Comparison of ENCODE assay signal across 24 mouse cellular contexts in the genomic region with DNA sequence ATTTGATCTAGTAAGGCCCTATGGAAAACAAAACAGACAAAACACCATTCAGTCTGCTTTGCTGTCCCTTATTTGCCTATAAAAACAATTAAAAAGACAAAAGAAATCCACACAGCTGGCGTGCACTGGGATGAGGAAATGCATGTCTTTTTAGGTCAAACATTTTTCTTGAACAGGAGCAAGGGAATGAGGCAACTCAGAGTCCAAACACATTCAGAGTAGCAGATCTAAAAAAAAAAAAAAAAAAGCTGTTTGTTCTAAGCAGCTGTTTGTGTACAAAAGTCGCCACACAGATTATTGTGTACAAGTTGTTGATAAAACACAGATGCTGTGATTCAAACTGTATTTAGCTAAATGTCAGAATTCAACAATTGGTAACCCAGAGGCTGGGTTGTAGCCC. TPM values are rescaled to one million over a fixed set of nuclear protein-coding genes. Genes with fewer than 3 reads are reported as not detected.
DNase-seq lines count a peak whose midpoint lies in the region; ATAC-seq lines count a peak whose summit lies in the region.
"Had no signal": no experiment of that assay in that cellular context is flagged by ENCODE, and none has a peak within 500 bp of the region (broad histone marks: within the 10 kb centered on the region; RNA-seq: fewer than 3 reads in every experiment).

No protein-coding gene starts in this region.

- WGBS in intestine, embryonic 14.5 days: 50% methylated on average over 2 of the region's 2 CpGs
- WGBS in intestine, embryonic 15.5 days: 53% methylated on average over 2 of the region's 2 CpGs
- WGBS in limb, embryonic 11.5 days: 64% methylated on average over 2 of the region's 2 CpGs

- no peaks in the 10 kb centered on the region; the same call in 1 of the 2 replicates for H3K4me1 ChIP-seq in intestine, embryonic 14.5 days (replicated peaks; ENCODE audit: control insufficient read depth, insufficient read depth, low read length)
- H3K4me1 ChIP-seq in intestine, embryonic 15.5 days (replicated peaks): peaks cover 2% of the 10 kb centered on the region; the same call in 1 of the 2 replicates
- peaks cover 4% of the 10 kb centered on the region; the same call in 1 of the 2 replicates for H3K4me1 ChIP-seq in limb, embryonic 11.5 days (ENCODE audit: control insufficient read depth, insufficient read depth, low read length)
- H3K4me1 ChIP-seq: forebrain, embryonic 13.5 days; midbrain, embryonic 15.5 days had no signal

- no peak overlapping the region for H3K4me2 ChIP-seq in intestine, embryonic 14.5 days (ENCODE audit: low read length)
- no peak overlapping the region for H3K4me2 ChIP-seq in intestine, embryonic 15.5 days (replicated peaks)
- H3K4me2 ChIP-seq in limb, embryonic 11.5 days (ENCODE audit: low read depth, severe bottlenecking): no peak overlapping the region
- H3K4me2 ChIP-seq: forebrain, embryonic 13.5 days; hindbrain, embryonic 12.5 days; midbrain, embryonic 15.5 days had no signal

- H3K27me3 ChIP-seq in intestine, embryonic 14.5 days (replicated peaks; ENCODE audit: control insufficient read depth, insufficient read depth, low read length): no peaks in the 10 kb centered on the region
- H3K27me3 ChIP-seq in intestine, embryonic 15.5 days (replicated peaks): no peaks in the 10 kb centered on the region
- H3K27me3 ChIP-seq in limb, embryonic 11.5 days (ENCODE audit: control insufficient read depth, insufficient read depth, low read length): no peaks in the 10 kb centered on the region
- H3K27me3 ChIP-seq: forebrain, embryonic 13.5 days; hindbrain, embryonic 12.5 days; midbrain, embryonic 15.5 days; Patski had no signal

- H3K4me3 ChIP-seq in intestine, embryonic 14.5 days (ENCODE audit: low read depth, low read length): no peak overlapping the region
- no peak overlapping the region for H3K4me3 ChIP-seq in intestine, embryonic 15.5 days (replicated peaks)
- no peak overlapping the region for H3K4me3 ChIP-seq in limb, embryonic 11.5 days (ENCODE audit: low read depth, low read length)
- H3K4me3 ChIP-seq: erythroblast, embryonic 14.5 days; forebrain, embryonic 13.5 days; hindbrain, embryonic 12.5 days; midbrain, embryonic 15.5 days; myocyte had no signal

- H3K36me3 ChIP-seq in intestine, embryonic 14.5 days (ENCODE audit: control insufficient read depth, insufficient read depth, low read length): no peaks in the 10 kb centered on the region
- no peaks in the 10 kb centered on the region for H3K36me3 ChIP-seq in intestine, embryonic 15.5 days
- no peaks in the 10 kb centered on the region for H3K36me3 ChIP-seq in limb, embryonic 11.5 days (ENCODE audit: control insufficient read depth, insufficient read depth, low read length)
- H3K36me3 ChIP-seq: hindbrain, embryonic 12.5 days; midbrain, embryonic 15.5 days had no signal

- H3K9me3 ChIP-seq in intestine, embryonic 14.5 days (ENCODE audit: control insufficient read depth, low read length): no peaks in the 10 kb centered on the region
- H3K9me3 ChIP-seq in intestine, embryonic 15.5 days: no peaks in the 10 kb centered on the region
- no peaks in the 10 kb centered on the region for H3K9me3 ChIP-seq in limb, embryonic 11.5 days (ENCODE audit: control insufficient read depth, low read length)
- H3K9me3 ChIP-seq: forebrain, embryonic 13.5 days; hindbrain, embryonic 12.5 days; midbrain, embryonic 15.5 days had no signal

- no peak for ATAC-seq in intestine, embryonic 14.5 days (replicated peaks; ENCODE audit: low FRiP score, low TSS enrichment, low read depth)
- ATAC-seq in intestine, embryonic 15.5 days: no peak
- no peak for ATAC-seq in limb, embryonic 11.5 days (ENCODE audit: insufficient number of reproducible peaks, low FRiP score, low TSS enrichment, low read depth)
- ATAC-seq: forebrain, embryonic 13.5 days; midbrain, embryonic 15.5 days had no signal

- 0 out of 2 replicates have a peak overlapping the region, but pooled peaks have one; percentile 49 for H3K27ac ChIP-seq in intestine, embryonic 14.5 days (ENCODE audit: low read depth)
- H3K27ac ChIP-seq in intestine, embryonic 15.5 days: no peak overlapping the region
- H3K27ac ChIP-seq in limb, embryonic 11.5 days (replicated peaks; ENCODE audit: low read depth, low read length): no peak overlapping the region
- H3K27ac ChIP-seq: forebrain, embryonic 13.5 days; hindbrain, embryonic 12.5 days; midbrain, embryonic 15.5 days had no signal

- DNase-seq in intestine, embryonic 14.5 days (ENCODE audit: low spot score): no peak
- peak; percentile 41 for DNase-seq in lung, postnatal 10 days
- no peak for DNase-seq in lung, postnatal 14 days
- DNase-seq in ZHBTc4 (ENCODE audit: low read depth, low spot score): peak; percentile 51
- DNase-seq in limb, embryonic 11.5 days (ENCODE audit: low spot score): peak; percentile 16
- no peak for DNase-seq in yolk sac, embryonic 10.5 days (ENCODE audit: low spot score)
- DNase-seq: adrenal gland, postnatal 25 days; cerebellum, adult 11 months; cerebellum, postnatal 14 days; embryo, embryonic 11 days; gastrocnemius, postnatal 14 days; kidney, adult 9 months; liver; right cerebral cortex, postnatal 14 days; spleen, adult 18-20 months; thymus, adult 2 months had no signal

- no peak overlapping the region for H3K9ac ChIP-seq in intestine, embryonic 14.5 days (ENCODE audit: low read length)
- H3K9ac ChIP-seq in intestine, embryonic 15.5 days: no peak overlapping the region
- no peak overlapping the region for H3K9ac ChIP-seq in limb, embryonic 11.5 days (ENCODE audit: low read length)
- H3K9ac ChIP-seq: forebrain, embryonic 13.5 days; hindbrain, embryonic 12.5 days; midbrain, embryonic 15.5 days had no signal

RNA-seq across cellular contexts. Expression of gene Il1rl2, which starts 33.5 kb away (rescaled TPM):
- polyA plus RNA-seq in intestine, embryonic 14.5 days (2014; fragmentation: Nextera tagmentation; extraction: Ambion mirVana): 3.4 and 4.3 TPM in 2 replicates
- 4.9 and 5.3 TPM in 2 replicates for polyA plus RNA-seq in intestine, embryonic 15.5 days (2015; fragmentation: Nextera tagmentation; extraction: Ambion mirVana)
- 0.88 and 1.1 TPM in 2 replicates for polyA plus RNA-seq in limb, embryonic 11.5 days (2014; fragmentation: Nextera tagmentation; extraction: Ambion mirVana)
- polyA plus RNA-seq: C2C12; erythroblast, embryonic 14.5 days; myocyte; Patski had no signal

Comparison
In these comparisons a context has a peak if more than half of its experiments do, and no peak if none do; other contexts are left out.
1. DNase-seq: peak in lung, postnatal 10 days (single experiment), ZHBTc4 (single experiment) and limb, embryonic 11.5 days (single experiment); none in intestine, embryonic 14.5 days (single experiment), lung, postnatal 14 days (single experiment) and yolk sac, embryonic 10.5 days (single experiment).